Mouse (Mus musculus) liver, embryonic 15.5 days (tissue): ENCODE data around the gene Dtx4. TPM values are rescaled to one million over a fixed set of nuclear protein-coding genes. Genes with fewer than 3 reads are reported as not detected.

ENCODE experiments used
- ATAC-seq: fragments of 200-750 bp; cut with Nextera tagmentation; 2 replicates; pipeline ENCODE4 v1.8.0; 2017; ENCODE audit warnings: moderate number of reproducible peaks, mild to moderate bottlenecking, moderate library complexity; ENCODE audit not compliant: insufficient read depth
- H3K27ac ChIP-seq: fragments of 300-500 bp; sonication (generic); replicated peaks from 2 replicates; pipeline ENCODE4 v1.5.1; 2015; ENCODE audit warnings: mild to moderate bottlenecking, inconsistent platforms
- H3K27me3 ChIP-seq: fragments of 300-500 bp; sonication (generic); 2 replicates; pipeline ENCODE4 v1.6.1; 2015; ENCODE audit warnings: mild to moderate bottlenecking, inconsistent platforms
- H3K36me3 ChIP-seq: fragments of 300-500 bp; sonication (generic); replicated peaks from 2 replicates; pipeline ENCODE4 v1.6.1; 2015; ENCODE audit warnings: moderate library complexity, mild to moderate bottlenecking, inconsistent platforms
- H3K4me1 ChIP-seq: fragments of 300-500 bp; sonication (generic); replicated peaks from 2 replicates; pipeline ENCODE4 v1.6.1; 2015; ENCODE audit warnings: inconsistent platforms
- H3K4me2 ChIP-seq: fragments of 300-500 bp; sonication (generic); 2 replicates; pipeline ENCODE4 v1.6.1; 2015; ENCODE audit warnings: moderate library complexity, mild to moderate bottlenecking, inconsistent platforms
- H3K4me3 ChIP-seq: fragments of 300-500 bp; sonication (generic); replicated peaks from 2 replicates; pipeline ENCODE4 v1.5.1; 2015; ENCODE audit warnings: mild to moderate bottlenecking, inconsistent platforms
- H3K9ac ChIP-seq: fragments of 300-500 bp; sonication (generic); 2 replicates; pipeline ENCODE4 v1.6.1; 2015; ENCODE audit warnings: moderate library complexity, mild to moderate bottlenecking, inconsistent platforms
- H3K9me3 ChIP-seq: fragments of 300-500 bp; sonication (generic); replicated peaks from 2 replicates; pipeline ENCODE4 v1.6.1; 2016; ENCODE audit warnings: inconsistent platforms
- WGBS: fragments of 180-500 bp; shearing (Covaris S2); methylation state at CpG from one replicate; pipeline ENCODE4 v1.1.7; 2015; ENCODE audit warnings: mixed read lengths; ENCODE audit not compliant: insufficient replicate concordance; 5-methylcytosine and 5-hydroxymethylcytosine counted together
- polyA plus RNA-seq: library from polyadenylated mRNA; unstranded; fragments of >200 nt; fragmentation: Nextera tagmentation; extraction: Ambion mirVana; gene quantifications from 2 replicates; pipeline ENCODE4 v1.2.1, GENCODE M21; 2015

Gene Dtx4
- polyA plus RNA-seq, 1 experiment from 2014 or later = 2.0 TPM

DNA sequence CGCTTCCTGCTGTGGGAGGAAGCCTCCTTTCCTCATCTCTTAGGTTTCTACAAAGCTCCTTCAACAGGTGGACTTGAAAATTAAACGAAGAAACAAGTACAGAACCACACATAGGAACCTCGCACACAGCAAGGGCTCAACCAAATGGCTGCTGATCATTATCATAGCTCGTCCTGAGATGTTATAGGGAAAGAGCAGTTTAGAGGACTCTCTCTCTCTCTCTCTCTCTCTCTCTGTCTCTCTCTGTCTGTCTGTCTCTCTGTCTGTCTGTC lies 7.1 kb downstream of the Dtx4 start:
- Histone ChIP-seq H3K27me3 (peaks cover 2% of the 10 kb centered on the region; the same call in 1 of the 2 replicates), H3K27ac (no peak overlapping the region), H3K4me2 (no peak overlapping the region), H3K36me3 (0 out of 2 replicates have a peak, but pooled peaks cover 7% of the 10 kb centered on the region), H3K4me1 (no peaks in the 10 kb centered on the region), H3K9ac (no peak overlapping the region), H3K9me3 (no peaks in the 10 kb centered on the region), H3K4me3 (no peak overlapping the region)
- WGBS = 49% methylated on average over 4 of the region's 4 CpGs
- no peak for ATAC-seq

DNA sequence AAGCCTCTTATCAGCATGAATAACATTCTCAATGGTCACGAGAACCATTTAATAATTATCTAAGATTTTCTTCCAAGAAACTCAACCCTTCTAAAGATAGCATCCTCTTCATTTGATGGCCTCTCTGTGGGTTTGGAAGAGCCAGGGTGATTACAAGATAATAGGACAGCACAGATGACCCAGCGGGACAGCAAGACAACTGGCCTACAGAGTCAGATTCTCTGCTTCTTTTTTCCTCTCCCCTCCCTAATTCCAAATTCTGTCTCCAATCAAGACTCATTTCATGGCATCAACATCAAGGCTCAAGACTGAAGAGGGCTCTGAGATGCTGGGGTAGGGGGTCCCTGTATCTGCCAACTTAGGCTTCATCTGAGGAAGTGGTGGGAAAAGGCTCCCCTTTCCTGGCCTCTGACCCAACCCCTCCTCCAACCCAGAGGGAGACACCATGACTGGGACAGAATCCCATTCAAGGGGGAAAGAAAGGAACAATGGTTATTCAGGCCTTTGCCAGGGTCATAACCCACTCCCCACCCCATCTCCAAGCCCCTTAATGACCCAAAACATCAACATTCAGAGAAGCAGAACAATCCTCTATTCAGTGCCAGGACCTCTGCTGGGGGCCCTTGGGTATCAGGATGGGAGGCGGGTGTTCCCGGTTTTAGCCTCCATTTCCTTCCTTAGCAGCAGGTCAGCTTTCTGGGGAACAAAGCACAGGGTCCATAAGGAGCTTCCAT lies 7.6 kb downstream of the Dtx4 start:
- no peaks in the 10 kb centered on the region for H3K9me3 ChIP-seq
- no peak overlapping the region for H3K9ac ChIP-seq
- no peaks in the 10 kb centered on the region for H3K4me1 ChIP-seq
- H3K36me3 ChIP-seq = 0 out of 2 replicates have a peak, but pooled peaks cover 7% of the 10 kb centered on the region
- H3K4me2 ChIP-seq = no peak overlapping the region
- H3K4me3 ChIP-seq = no peak overlapping the region
- H3K27ac ChIP-seq = no peak overlapping the region
- 40% methylated on average over 4 of the region's 4 CpGs for WGBS
- ATAC-seq = no peak
- no peaks in the 10 kb centered on the region for H3K27me3 ChIP-seq

DNA sequence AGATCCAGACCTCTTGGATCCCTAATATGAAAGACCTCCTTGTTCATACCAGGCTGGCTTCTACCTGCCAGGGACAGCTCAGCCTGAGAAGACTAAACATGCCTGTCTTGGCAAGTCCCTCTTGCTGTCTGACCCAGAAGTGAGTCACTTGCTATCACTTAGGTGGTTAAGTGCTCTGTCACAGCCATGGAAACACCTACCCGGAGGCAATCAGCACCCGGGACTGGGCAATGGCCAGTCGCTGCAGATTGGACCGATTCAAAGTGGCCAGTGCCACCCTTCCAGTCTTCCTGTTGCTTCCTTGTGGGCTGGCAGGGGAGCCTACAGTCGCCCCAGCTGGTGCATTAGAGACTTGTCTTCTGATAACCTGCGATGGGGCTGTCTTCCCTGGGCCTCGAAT lies 9.6 kb downstream of the Dtx4 start:
- ATAC-seq = no peak
- WGBS = 63% methylated on average over 7 of the region's 7 CpGs

DNA sequence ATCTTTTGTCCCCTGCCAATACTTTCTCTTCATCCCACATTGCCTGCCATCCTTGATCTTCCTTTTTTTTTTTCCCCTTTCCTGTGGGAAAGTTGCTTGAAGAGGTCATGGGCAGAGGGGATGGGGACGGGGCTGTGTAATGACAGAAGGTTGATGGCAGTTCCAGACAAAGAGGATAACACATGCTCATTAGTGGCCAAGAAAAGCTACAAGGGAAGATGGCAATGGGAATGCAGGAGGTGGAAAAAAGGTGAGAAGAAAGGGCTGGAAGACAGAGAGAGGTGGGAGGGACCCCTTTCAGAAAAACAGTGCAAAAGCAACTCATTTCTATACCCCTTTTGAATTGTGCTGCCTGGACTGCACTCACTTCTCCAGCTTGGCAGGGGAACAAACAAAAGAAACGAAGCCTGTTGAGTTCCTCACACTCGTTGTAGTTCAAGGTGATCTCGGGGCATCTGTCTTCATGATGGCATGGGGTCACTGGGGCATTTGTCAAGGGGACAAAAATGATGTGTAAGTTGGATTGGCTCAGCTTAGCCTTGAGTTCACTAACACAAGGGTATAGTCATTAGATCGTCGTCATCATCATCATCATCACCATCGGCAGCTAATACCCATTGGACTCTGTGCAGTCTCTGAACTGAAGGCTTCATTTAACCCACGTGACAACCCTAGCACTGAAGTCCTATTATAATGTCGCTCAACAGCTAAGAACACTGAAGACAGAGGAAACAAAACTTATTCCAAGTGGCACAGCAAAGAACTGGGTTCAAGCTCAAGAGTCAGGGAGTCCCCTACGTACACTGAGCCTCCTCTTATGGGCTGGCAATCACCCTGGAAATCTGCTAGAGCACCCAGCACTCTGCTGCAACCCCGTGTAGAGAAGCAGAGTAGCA lies 11.3 kb downstream of the Dtx4 start:
- no peak overlapping the region for H3K4me3 ChIP-seq
- peaks cover 15% of the 10 kb centered on the region for H3K4me1 ChIP-seq
- H3K9me3 ChIP-seq = no peaks in the 10 kb centered on the region
- no peaks in the 10 kb centered on the region for H3K27me3 ChIP-seq
- H3K36me3 ChIP-seq = 0 out of 2 replicates have a peak, but pooled peaks cover 7% of the 10 kb centered on the region
- peak overlapping the region; percentile 35; the same call in 1 of the 2 replicates for H3K4me2 ChIP-seq
- H3K9ac ChIP-seq = no peak overlapping the region
- no peak for ATAC-seq
- 63% methylated on average over 11 of the region's 11 CpGs for WGBS
- peak overlapping the region; percentile 41; the same call in 1 of the 2 replicates for H3K27ac ChIP-seq

More for the DNA sequence above, 9.6 kb downstream of the Dtx4 start:
- Histone ChIP-seq H3K4me1 (peaks cover 13% of the 10 kb centered on the region), H3K36me3 (0 out of 2 replicates have a peak, but pooled peaks cover 7% of the 10 kb centered on the region), H3K27me3 (no peaks in the 10 kb centered on the region), H3K4me3 (no peak overlapping the region), H3K4me2 (no peak overlapping the region), H3K27ac (no peak overlapping the region), H3K9me3 (no peaks in the 10 kb centered on the region), H3K9ac (no peak overlapping the region)

DNA sequence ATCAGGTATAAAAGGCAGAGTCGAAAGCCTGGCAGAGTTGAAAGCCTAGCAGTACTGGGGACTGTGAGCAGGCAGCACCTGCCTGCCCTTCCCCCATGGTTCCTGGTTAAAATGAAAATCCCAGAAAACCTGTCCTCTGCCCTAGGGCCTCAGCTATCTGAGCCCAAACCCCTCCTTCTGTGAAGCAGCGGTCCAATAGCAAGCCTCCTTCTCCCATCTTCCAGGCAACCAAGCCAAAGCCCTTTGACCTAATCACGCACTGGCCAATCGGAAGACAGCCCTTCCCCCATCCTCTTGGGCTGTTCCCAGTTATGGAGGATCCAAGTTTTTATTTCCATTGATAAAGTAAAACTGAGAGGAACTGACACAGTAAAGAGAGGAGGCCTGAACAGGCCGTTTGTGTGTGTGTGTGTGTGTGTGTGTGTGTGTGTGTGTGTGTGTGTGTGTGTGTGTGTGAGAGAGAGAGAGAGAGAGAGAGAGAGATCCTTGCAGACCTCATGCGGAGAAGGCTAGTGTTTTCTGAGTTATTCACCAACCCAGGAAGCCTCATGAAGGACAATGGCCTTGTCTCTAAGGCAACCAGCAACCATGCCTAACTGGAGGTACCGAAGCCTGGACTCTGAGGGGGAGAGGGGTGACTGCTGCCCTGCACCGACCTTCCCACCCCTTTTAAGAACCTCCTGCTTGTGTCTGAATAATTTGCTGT lies 12.1 kb downstream of the Dtx4 start:
- peak; percentile 81 for ATAC-seq
- Histone ChIP-seq H3K4me1 (peaks cover 15% of the 10 kb centered on the region), H3K36me3 (0 out of 2 replicates have a peak, but pooled peaks cover 7% of the 10 kb centered on the region), H3K27me3 (no peaks in the 10 kb centered on the region), H3K4me2 (peak overlapping the region; percentile 35), H3K4me3 (no peak overlapping the region), H3K27ac (peak overlapping the region; percentile 66), H3K9ac (no peak overlapping the region), H3K9me3 (no peaks in the 10 kb centered on the region)
- WGBS = 42% methylated on average over 8 of the region's 8 CpGs

DNA sequence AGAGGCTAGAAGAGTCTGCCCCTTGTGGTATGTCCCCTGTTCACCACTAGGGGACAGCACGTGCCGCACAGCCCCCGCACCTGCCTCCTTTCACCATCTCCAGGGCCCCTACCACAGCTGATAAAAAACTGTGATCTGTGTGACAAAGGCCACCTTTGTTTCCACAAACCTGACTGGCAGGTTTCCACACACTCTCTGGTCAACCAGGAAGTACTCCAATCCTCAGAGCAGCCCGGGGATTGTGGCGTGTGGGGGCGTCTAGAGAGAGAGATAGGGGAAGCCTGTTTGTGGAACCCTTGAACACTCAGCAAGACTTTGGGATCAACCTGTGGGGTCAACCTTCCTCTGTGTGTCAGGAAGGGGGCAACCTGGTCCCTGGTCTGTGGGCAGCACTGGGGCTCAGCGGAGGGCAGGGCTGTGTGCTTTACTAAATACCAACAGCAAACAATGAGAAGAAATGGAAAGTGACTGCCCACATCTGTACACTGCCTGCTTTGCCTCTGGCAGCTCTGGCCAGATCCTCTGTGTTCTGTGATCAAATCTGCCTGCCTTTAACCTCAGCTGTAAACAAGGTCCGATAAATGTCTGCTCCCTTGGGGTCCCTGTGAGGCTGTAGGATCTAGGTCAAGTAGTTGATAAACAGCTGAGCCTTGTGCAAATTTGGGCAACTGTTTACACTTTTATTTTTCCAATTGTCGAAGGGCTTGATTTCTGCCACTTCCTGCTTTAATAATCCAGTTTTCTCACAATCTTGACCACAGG lies 12.9 kb downstream of the Dtx4 start:
- 36% methylated on average over 9 of the region's 9 CpGs for WGBS
- Histone ChIP-seq H3K4me2 (peak overlapping the region; percentile 25), H3K9ac (no peak overlapping the region), H3K4me3 (no peak overlapping the region), H3K27me3 (no peaks in the 10 kb centered on the region), H3K9me3 (no peaks in the 10 kb centered on the region), H3K27ac (peak overlapping the region; percentile 66), H3K36me3 (0 out of 2 replicates have a peak, but pooled peaks cover 7% of the 10 kb centered on the region), H3K4me1 (peaks cover 15% of the 10 kb centered on the region)
- peak; percentile 66 for ATAC-seq

DNA sequence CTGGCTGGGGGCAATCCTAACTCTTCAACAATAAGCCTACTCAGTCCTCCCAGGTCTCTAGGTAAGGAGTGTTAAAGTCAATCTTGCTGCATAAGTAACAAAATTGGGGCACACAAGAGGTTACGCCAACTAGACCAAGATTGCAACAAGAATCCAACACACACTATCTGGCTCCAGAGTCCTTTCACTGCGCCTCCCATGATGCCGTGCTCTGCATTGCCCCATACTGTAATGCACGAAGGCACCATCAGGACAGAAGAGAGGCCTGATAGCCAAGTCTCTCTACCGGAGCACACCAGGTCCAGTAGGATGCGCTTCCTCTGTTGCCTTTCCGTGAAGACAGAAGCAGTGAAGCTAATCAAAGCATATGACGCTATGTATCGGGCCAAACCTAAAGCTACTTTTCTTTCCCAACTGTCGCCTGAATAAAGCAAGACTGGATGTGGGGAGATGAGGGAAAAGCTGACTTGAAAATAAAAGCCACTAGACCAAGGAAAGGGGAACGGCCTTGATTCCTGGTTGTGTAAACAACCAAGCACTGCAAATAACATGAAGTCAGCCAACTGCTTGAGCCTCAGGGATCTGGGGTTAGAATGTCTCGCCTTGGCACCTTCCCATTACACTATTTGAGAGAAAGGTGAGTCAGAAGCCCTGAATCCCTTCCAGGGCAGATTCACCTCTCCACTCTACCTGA lies 13.6 kb downstream of the Dtx4 start:
- no peak overlapping the region for H3K4me3 ChIP-seq
- 67% methylated on average over 12 of the region's 12 CpGs for WGBS
- H3K27me3 ChIP-seq = no peaks in the 10 kb centered on the region
- H3K4me2 ChIP-seq = no peak overlapping the region
- peaks cover 15% of the 10 kb centered on the region for H3K4me1 ChIP-seq
- H3K9ac ChIP-seq = no peak overlapping the region
- no peaks in the 10 kb centered on the region for H3K9me3 ChIP-seq
- peak overlapping the region; percentile 66 for H3K27ac ChIP-seq
- H3K36me3 ChIP-seq = 0 out of 2 replicates have a peak, but pooled peaks cover 7% of the 10 kb centered on the region
- ATAC-seq = no peak

DNA sequence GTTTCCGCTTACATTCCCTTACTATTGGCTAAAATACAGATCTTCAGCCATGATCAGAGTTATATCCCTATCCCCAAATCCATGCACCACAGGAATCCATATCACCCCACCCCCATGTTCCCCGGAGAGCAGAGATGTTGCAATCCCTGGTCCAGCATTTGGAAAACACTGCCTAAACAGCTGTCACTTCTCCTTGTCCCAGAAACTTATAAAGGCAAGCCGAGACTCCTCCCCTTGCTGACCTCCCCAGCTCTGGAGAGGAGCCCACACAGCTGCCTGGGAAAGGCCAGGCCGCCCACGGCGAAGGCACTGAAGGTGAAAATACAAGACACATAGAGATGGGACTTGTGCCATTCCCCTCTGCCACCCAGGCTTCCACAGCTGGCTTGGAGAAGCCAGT lies 14.4 kb downstream of the Dtx4 start:
- no peaks in the 10 kb centered on the region for H3K9me3 ChIP-seq
- peak overlapping the region; percentile 66; the same call in 1 of the 2 replicates for H3K27ac ChIP-seq
- 57% methylated on average over 6 of the region's 6 CpGs for WGBS
- no peak overlapping the region for H3K9ac ChIP-seq
- H3K27me3 ChIP-seq = no peaks in the 10 kb centered on the region
- ATAC-seq = peak; percentile 8; the same call in 1 of the 2 replicates
- no peak overlapping the region for H3K4me2 ChIP-seq
- H3K4me1 ChIP-seq = peaks cover 15% of the 10 kb centered on the region
- H3K36me3 ChIP-seq = peaks cover 5% of the 10 kb centered on the region; the same call in 1 of the 2 replicates
- no peak overlapping the region for H3K4me3 ChIP-seq

DNA sequence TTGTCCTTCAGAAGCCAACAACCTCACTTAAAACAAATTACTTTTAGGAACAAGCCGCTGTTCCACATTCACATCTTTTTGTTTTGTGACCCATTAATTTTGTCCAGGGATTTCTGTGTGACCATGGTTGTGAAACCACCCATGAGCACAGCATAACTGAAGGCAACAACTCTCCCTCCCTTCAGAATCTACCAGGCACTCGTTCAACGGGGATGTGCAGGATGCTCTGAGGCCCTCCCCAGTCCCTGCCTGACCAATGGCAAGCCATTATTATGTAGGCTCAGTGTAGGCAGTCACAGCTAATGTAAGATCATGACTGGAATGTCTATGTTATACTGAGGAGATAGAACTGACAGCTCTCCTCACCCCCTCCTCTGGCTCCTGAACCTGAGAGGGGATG lies 15.6 kb downstream of the Dtx4 start:
- no peak overlapping the region for H3K9ac ChIP-seq
- peaks cover 15% of the 10 kb centered on the region for H3K4me1 ChIP-seq
- H3K9me3 ChIP-seq = no peaks in the 10 kb centered on the region
- 55% methylated on average over 3 of the region's 3 CpGs for WGBS
- no peak overlapping the region for H3K4me3 ChIP-seq
- no peak for ATAC-seq
- H3K4me2 ChIP-seq = no peak overlapping the region
- no peaks in the 10 kb centered on the region; the same call in 1 of the 2 replicates for H3K36me3 ChIP-seq
- H3K27ac ChIP-seq = no peak overlapping the region
- H3K27me3 ChIP-seq = no peaks in the 10 kb centered on the region

DNA sequence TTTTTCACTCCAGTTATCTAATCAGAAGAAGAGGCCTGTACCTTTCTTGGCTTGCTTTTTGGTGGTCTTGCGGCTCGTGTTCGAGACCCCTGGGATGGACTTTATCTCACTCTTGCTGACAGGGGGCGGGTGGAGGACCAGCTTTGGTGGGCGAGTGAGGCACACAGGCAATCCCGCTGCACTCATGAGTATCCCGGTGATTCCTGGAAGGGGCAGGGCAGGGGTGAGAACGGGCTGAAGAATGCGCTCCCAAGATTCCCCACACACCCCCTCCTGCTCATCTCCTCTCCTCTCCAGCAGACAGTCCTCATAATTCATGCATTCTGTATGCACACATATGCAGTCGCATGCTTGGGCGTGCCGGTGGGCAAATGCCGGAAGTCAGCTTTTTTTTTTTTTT lies 16.0 kb downstream of the Dtx4 start:
- Histone ChIP-seq H3K4me2 (no peak overlapping the region), H3K4me3 (no peak overlapping the region), H3K9me3 (no peaks in the 10 kb centered on the region), H3K27ac (no peak overlapping the region), H3K9ac (no peak overlapping the region), H3K27me3 (no peaks in the 10 kb centered on the region), H3K4me1 (peaks cover 15% of the 10 kb centered on the region), H3K36me3 (no peaks in the 10 kb centered on the region; the same call in 1 of the 2 replicates)
- no peak for ATAC-seq
- WGBS = 64% methylated on average over 13 of the region's 13 CpGs
